Mouse (Mus musculus): ENCODE measurements around the gene Pinlyp. TPM values are rescaled to one million over a fixed set of nuclear protein-coding genes. Genes with fewer than 3 reads are reported as not detected.

Pinlyp gene
- not detected in 2 replicates for polyA plus RNA-seq (2015; fragmentation: Nextera tagmentation; extraction: Ambion mirVana)

- H3K27ac ChIP-seq, result peak within 1 kb of the TSS; percentile 79
- H3K4me3 ChIP-seq, result peak within 1 kb of the TSS; percentile 77
- H3K9me3 ChIP-seq, result no peaks in the 10 kb centered on the region
- H3K36me3 ChIP-seq, result peaks cover 31% of the 10 kb centered on the region
- no peaks in the 10 kb centered on the region for H3K27me3 ChIP-seq
- WGBS, result 29% methylated on average over 13 of the region's 13 CpGs
- peak within 1 kb of the TSS; percentile 84 for H3K9ac ChIP-seq
- peak within 1 kb of the TSS; percentile 83 for H3K4me2 ChIP-seq (replicated peaks)
- peaks cover 20% of the 10 kb centered on the region for H3K4me1 ChIP-seq
- ATAC-seq (ENCODE audit: low FRiP score, low read depth), result no peak
These were observed at the start of gene Pinlyp, which contains the start of gene Xrcc1 for GRCm38 (mm10) chr7:24546068-24546614. Pinlyp (minus strand) TSS chr7:24546118. Xrcc1 (plus strand) TSS chr7:24546289.

- 70% methylated on average over 2 of the region's 2 CpGs for WGBS
- peaks cover 16% of the 10 kb centered on the region for H3K4me1 ChIP-seq
- peak overlapping the region; percentile 78; the same call in 1 of the 2 replicates for H3K4me2 ChIP-seq (replicated peaks)
- no peaks in the 10 kb centered on the region for H3K36me3 ChIP-seq
- H3K27ac ChIP-seq, result no peak overlapping the region
- H3K9me3 ChIP-seq, result no peaks in the 10 kb centered on the region
- H3K4me3 ChIP-seq, result no peak overlapping the region
- peaks cover 4% of the 10 kb centered on the region; the same call in 1 of the 2 replicates for H3K27me3 ChIP-seq
- no peak overlapping the region for H3K9ac ChIP-seq
- no peak for ATAC-seq (ENCODE audit: low FRiP score, low read depth)
These were observed 49.5 kb upstream of the Pinlyp start for GRCm38 (mm10) chr7:24595464-24595863.

- H3K27me3 ChIP-seq, result peaks cover 4% of the 10 kb centered on the region; the same call in 1 of the 2 replicates
- no peaks in the 10 kb centered on the region for H3K9me3 ChIP-seq
- 2% methylated on average over 13 of the region's 13 CpGs for WGBS
- no peaks in the 10 kb centered on the region for H3K36me3 ChIP-seq
- peak overlapping the region; percentile 81 for H3K9ac ChIP-seq
- peak overlapping the region; percentile 75 for H3K4me3 ChIP-seq
- peak; percentile 37 for ATAC-seq (ENCODE audit: low FRiP score, low read depth)
- peak overlapping the region; percentile 78 for H3K4me2 ChIP-seq (replicated peaks)
- H3K4me1 ChIP-seq, result peaks cover 16% of the 10 kb centered on the region
- no peak overlapping the region for H3K27ac ChIP-seq
These were observed 48.4 kb upstream of the Pinlyp start for GRCm38 (mm10) chr7:24594309-24594803.

DNA sequence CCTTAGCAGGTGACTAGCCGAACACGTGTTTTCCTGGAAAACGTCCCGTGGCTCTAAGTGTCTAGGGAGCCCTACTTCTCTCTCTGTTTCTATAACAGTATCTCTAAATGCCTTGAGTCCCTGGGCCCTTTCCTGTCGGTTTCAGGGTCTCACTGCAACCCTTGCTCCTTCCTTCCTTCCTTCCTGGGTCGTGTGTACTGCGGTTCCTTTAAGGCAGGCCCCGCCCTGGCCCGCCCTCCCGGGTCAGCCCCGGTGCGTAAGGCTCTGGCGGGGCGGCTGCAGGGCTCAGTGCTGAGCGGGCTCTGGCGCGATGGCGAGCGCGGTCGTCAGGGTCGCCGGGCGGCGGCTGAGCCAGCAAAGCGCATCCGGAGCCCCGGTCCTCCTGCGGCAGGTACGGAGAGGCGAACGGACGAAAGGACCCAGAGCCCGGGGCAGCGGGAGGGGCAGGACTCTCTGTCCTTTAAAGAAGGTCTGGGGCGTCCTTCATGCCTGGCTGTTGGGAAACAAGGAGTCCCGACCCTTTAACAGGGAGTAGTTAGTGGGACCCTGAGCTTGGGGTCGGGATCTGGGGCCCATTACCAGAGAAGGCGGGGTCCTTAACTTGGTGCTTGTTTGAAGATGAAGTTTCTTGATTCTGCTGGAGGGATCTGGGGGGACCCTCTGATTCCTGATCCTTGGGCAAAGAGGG lies 47.8 kb upstream of the Pinlyp start:
- H3K9me3 ChIP-seq, result no peaks in the 10 kb centered on the region
- peak overlapping the region; percentile 81 for H3K9ac ChIP-seq
- H3K4me2 ChIP-seq (replicated peaks), result peak overlapping the region; percentile 78
- H3K27me3 ChIP-seq, result peaks cover 4% of the 10 kb centered on the region; the same call in 1 of the 2 replicates
- ATAC-seq (ENCODE audit: low FRiP score, low read depth), result peak; percentile 88
- peak overlapping the region; percentile 75 for H3K4me3 ChIP-seq
- 2% methylated on average over 39 of the region's 39 CpGs for WGBS
- no peak overlapping the region for H3K27ac ChIP-seq
- H3K4me1 ChIP-seq, result peaks cover 16% of the 10 kb centered on the region
- H3K36me3 ChIP-seq, result no peaks in the 10 kb centered on the region

- Histone ChIP-seq H3K27ac (no peak overlapping the region), H3K4me3 (no peak overlapping the region), H3K36me3 (no peaks in the 10 kb centered on the region), H3K9ac (no peak overlapping the region), H3K9me3 (no peaks in the 10 kb centered on the region), H3K4me2 (replicated peaks) (peak overlapping the region; percentile 78; the same call in 1 of the 2 replicates), H3K27me3 (peaks cover 4% of the 10 kb centered on the region; the same call in 1 of the 2 replicates), H3K4me1 (peaks cover 17% of the 10 kb centered on the region)
- ATAC-seq (ENCODE audit: low FRiP score, low read depth), result no peak
- WGBS, result 77% methylated on average over 6 of the region's 6 CpGs
These were observed 46.9 kb upstream of the Pinlyp start for GRCm38 (mm10) chr7:24592781-24593180.

- 66% methylated on average over 4 of the region's 4 CpGs for WGBS
- H3K4me1 ChIP-seq, result peaks cover 20% of the 10 kb centered on the region
- no peaks in the 10 kb centered on the region for H3K9me3 ChIP-seq
- no peaks in the 10 kb centered on the region for H3K36me3 ChIP-seq
- H3K27me3 ChIP-seq, result peaks cover 6% of the 10 kb centered on the region
- no peak overlapping the region for H3K9ac ChIP-seq
- ATAC-seq (ENCODE audit: low FRiP score, low read depth), result no peak
- H3K4me3 ChIP-seq, result no peak overlapping the region
- no peak overlapping the region for H3K4me2 ChIP-seq (replicated peaks)
- no peak overlapping the region for H3K27ac ChIP-seq
These were observed 46.2 kb upstream of the Pinlyp start for GRCm38 (mm10) chr7:24592163-24592562.

- Histone ChIP-seq H3K36me3 (no peaks in the 10 kb centered on the region), H3K27ac (no peak overlapping the region), H3K9ac (0 out of 2 replicates have a peak overlapping the region, but pooled peaks have one; percentile 2), H3K9me3 (no peaks in the 10 kb centered on the region), H3K4me2 (replicated peaks) (no peak overlapping the region), H3K4me1 (peaks cover 20% of the 10 kb centered on the region), H3K4me3 (no peak overlapping the region), H3K27me3 (peaks cover 10% of the 10 kb centered on the region)
- 69% methylated on average over 5 of the region's 5 CpGs for WGBS
- no peak for ATAC-seq (ENCODE audit: low FRiP score, low read depth)
These were observed 45.8 kb upstream of the Pinlyp start for GRCm38 (mm10) chr7:24591735-24592134.

DNA sequence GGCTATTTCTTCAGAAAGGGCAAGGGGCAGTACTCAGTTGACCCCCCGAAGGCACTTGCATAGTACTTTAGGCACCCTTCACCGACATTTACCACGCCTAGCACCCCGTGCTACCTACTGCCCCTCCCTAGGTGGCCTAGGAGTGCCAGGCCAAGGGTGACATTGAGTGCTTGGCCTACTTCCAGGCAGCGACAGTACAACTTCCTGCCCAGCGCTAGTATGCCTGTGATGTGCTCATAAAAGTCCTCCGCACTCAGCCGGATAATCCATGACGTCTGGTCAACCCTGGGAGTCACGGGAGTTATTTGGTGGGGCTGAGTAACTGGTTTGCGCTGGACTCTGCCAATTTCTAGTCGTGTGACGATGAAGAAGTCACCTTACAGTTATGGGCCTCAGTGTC lies 42.4 kb upstream of the Pinlyp start:
- H3K4me2 ChIP-seq (replicated peaks), result no peak overlapping the region
- peaks cover 7% of the 10 kb centered on the region for H3K4me1 ChIP-seq
- no peak overlapping the region for H3K27ac ChIP-seq
- H3K27me3 ChIP-seq, result peaks cover 32% of the 10 kb centered on the region
- no peak for ATAC-seq (ENCODE audit: low FRiP score, low read depth)
- H3K36me3 ChIP-seq, result no peaks in the 10 kb centered on the region
- no peak overlapping the region for H3K4me3 ChIP-seq
- WGBS, result 66% methylated on average over 13 of the region's 13 CpGs
- no peak overlapping the region for H3K9ac ChIP-seq
- H3K9me3 ChIP-seq, result no peaks in the 10 kb centered on the region

GRCm38 (mm10) chr7:24587330-24588105 lies 41.6 kb upstream of the Pinlyp start, which contains the start of the genes Ethe1 and Zfp575:
Ethe1 (plus strand) TSS chr7:24587543.
Zfp575 (minus strand) TSS chr7:24587641.
- Histone ChIP-seq H3K4me1 (peaks cover 4% of the 10 kb centered on the region; the same call in 1 of the 2 replicates), H3K27me3 (peaks cover 32% of the 10 kb centered on the region), H3K36me3 (no peaks in the 10 kb centered on the region), H3K9ac (peak within 1 kb of the TSS; percentile 75), H3K4me2 (replicated peaks) (peak within 1 kb of the TSS; percentile 75), H3K4me3 (peak within 1 kb of the TSS; percentile 58), H3K27ac (no peak within 1 kb of the TSS), H3K9me3 (no peaks in the 10 kb centered on the region)
- peak; percentile 78 for ATAC-seq (ENCODE audit: low FRiP score, low read depth)
- WGBS, result 6% methylated on average over 30 of the region's 30 CpGs

DNA sequence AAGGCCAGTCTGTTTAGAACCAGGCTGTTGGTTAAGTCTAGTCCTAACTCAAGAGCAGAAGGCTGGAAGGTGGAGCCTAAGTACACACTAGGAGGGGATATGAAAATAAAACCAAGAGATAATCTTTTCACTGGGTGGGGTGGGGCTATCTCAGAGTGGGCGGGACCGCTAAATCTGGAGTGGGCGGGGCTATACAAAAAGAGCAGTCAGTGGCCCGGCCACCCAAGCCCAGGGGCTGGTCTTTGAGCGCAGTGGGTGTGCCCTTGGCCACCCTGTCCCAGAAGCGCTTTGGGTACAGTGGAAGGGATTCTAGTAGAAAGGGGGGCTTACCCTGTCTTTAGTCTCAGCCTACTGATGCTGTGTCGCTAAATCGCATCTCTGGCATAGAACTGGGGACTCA lies 40.9 kb upstream of the Pinlyp start:
- Histone ChIP-seq H3K4me2 (replicated peaks) (peak overlapping the region; percentile 75), H3K27ac (no peak overlapping the region), H3K27me3 (peaks cover 32% of the 10 kb centered on the region), H3K36me3 (no peaks in the 10 kb centered on the region), H3K9me3 (no peaks in the 10 kb centered on the region), H3K4me3 (peak overlapping the region; percentile 58), H3K4me1 (peaks cover 4% of the 10 kb centered on the region; the same call in 1 of the 2 replicates), H3K9ac (peak overlapping the region; percentile 75)
- WGBS, result 9% methylated on average over 8 of the region's 8 CpGs
- peak; percentile 59; the same call in 1 of the 2 replicates for ATAC-seq (ENCODE audit: low FRiP score, low read depth)

DNA sequence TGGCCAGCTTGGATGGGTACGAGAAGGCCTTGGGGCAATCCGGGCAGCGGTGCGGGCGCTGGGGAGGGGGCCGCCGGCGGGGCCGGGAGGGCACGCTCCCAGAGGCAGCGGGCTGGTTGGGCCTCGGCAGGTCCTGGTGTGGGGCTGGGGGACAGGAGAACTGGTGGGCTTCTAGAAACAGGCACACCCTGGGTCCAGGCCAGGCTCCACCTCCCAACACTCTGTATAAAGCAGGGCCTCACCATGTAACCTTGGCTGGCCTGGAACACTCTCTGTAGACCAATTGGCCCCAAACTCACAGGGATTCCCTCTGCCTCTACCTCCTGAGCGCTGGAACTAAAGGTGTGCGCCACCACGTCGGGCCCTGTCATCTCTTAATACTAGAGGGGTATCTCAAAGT lies 40.1 kb upstream of the Pinlyp start:
- H3K27me3 ChIP-seq, result peaks cover 32% of the 10 kb centered on the region
- peak overlapping the region; percentile 16 for H3K4me3 ChIP-seq
- no peak for ATAC-seq (ENCODE audit: low FRiP score, low read depth)

More for the DNA sequence above, 40.1 kb upstream of the Pinlyp start:
- peaks cover 4% of the 10 kb centered on the region; the same call in 1 of the 2 replicates for H3K4me1 ChIP-seq
- H3K4me2 ChIP-seq (replicated peaks), result no peak overlapping the region
- H3K9ac ChIP-seq, result no peak overlapping the region
- no peak overlapping the region for H3K27ac ChIP-seq
- H3K9me3 ChIP-seq, result no peaks in the 10 kb centered on the region
- H3K36me3 ChIP-seq, result no peaks in the 10 kb centered on the region
- 49% methylated on average over 16 of the region's 16 CpGs for WGBS

All from limb, embryonic 13.5 days (tissue).